Mouse (Mus musculus) cerebellum, postnatal 14 days (tissue): ENCODE results near the gene Myo18b.
A peak's percentile ranks its signal among the peaks of the same experiment; 100 is the strongest.

Source experiments
- DNase-seq, 2 experiments: peaks; one replicate each; pipeline ENCODE4 v3.0.0; 2021; ENCODE audit warnings: mixed read lengths in 2 of 2

Myo18b gene

DNA sequence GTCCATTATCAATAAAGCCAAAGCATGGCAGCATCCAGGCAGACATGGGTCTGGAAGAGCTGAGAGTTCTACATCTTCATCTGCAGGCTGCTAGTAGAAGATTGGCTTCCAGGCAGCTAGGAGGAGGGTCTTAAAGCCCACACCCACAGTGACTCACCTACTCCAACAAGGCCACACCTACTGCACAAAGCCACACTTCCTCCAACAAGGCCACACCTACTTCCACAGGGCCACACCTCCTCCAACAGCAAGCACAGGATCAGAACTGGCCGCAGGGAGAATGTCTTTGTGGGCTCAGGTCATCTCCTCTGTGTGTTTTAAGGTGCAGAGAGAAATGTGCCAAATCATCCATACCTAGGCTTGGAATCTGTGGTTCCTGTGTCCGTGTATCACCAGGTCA lies 224.2 kb downstream of the Myo18b start:
- DNase-seq: no peak

DNA sequence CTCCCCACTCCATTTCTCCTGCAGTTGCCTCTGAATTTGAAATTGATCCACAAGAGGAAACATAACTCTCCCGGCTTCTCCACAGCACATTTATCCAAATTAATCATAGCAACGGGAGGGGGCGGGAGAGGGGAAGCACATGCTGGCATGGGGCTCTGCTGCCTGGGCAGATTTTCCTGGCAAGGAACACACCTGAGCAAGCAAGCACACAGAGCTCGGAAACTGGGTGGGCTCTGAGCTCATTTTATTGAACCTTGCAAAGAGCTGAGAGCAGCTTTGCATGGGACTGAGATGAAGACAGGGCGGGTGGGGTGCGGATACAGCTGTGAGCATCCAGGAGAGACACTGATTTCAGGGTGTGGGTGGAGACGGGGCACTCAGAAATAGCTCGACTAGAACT lies 229.0 kb downstream of the Myo18b start:
- DNase-seq: no peak

- no peak for DNase-seq
Observed at GRCm38 (mm10) chr5:112665661-112666060, 230.5 kb downstream of the Myo18b start.

- DNase-seq: no peak
Observed at GRCm38 (mm10) chr5:112663701-112664100, 232.5 kb downstream of the Myo18b start.

DNA sequence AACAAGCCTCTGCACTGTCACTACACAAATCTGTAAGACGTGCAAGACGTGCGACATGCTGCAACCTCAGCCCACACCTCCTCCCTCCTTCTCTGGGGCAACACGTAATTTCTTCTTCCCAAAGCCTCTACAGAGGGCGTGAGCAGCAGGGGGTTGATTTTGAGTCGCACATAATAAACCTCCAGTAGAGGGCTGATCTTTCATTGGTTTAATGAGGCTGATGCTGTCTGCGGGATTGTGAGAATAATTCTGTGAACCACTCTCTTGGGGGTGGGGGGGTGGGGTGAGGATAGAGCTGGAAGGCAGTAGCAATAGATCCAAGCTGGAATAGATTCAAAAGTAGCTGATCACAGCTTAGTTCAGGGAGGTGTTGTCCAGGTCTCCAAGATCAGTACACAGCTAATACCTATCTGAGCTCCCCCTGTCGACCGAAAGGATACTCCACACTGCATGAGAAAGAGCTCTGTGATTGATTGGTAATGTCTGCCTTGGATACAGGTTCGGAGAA lies 235.2 kb downstream of the Myo18b start:
- peak in 1 of 2 experiments; percentile 38 for DNase-seq

DNA sequence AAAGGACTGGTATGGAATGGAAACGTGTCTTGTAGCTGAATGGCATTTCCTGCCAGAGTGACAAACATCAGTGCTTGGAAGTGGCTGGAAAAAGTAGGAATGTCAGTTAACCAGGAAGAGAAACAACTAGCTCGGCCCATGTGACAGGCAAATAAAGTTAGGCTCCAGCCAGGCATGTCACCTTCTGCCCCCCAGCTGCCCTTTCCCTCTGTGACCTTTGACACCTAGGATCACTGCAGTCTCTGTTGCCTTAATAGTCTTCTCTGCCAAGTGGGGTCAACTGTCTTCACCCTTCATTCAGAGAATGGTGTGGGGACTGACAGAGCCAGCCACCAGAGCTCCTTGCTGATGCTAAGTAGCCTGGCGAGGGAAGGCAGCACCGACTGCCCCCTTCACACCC lies 236.9 kb downstream of the Myo18b start:
- no peak for DNase-seq

DNA sequence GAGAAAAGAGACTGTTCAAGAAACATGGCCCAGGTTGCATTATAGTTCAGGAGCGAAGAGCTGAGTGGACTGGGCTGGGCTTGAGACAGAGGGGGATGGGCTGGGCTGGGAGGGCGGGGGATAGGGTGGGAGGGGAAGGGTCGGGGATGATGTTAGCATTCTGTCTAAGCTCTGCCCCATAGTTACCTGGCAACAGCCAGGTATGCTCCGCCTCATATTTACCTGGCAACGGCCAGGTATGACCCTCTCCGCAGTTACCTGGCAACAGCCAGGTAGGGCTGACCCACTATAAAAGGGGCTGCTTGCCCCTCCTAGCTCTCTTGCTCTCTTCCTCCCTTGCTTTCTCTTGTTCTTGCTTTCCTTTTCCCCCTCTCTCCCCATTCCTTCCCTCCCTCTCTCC lies 239.4 kb downstream of the Myo18b start:
- no peak for DNase-seq

DNA sequence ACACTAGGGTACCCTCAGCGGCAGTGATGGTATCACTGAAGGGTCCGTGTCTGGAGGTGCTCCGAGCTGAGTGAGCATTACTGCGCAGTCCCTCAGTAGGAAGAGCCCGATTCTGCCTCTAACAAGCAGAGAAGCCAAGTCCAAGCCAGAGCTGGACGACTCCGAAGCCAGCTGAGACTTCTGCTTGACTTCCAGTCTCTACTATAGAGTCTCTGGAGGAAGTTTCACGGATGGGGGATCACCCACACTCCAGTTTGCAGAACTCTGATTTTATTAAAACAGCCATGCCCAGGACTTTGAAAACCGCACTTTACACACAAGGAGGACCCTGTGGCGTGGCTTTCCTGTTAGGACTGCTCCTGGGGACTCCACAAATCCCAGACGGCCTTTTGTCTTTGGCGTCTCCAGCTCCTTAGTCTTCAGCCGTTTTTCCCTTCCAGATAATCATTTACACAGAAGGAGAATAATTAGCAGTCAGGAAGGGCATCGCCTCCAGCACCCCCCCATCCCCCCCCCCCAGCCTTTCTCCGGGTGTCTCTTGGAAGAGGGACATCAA lies 240.1 kb downstream of the Myo18b start:
- DNase-seq: peak in 1 of 2 experiments; percentile 22

DNA sequence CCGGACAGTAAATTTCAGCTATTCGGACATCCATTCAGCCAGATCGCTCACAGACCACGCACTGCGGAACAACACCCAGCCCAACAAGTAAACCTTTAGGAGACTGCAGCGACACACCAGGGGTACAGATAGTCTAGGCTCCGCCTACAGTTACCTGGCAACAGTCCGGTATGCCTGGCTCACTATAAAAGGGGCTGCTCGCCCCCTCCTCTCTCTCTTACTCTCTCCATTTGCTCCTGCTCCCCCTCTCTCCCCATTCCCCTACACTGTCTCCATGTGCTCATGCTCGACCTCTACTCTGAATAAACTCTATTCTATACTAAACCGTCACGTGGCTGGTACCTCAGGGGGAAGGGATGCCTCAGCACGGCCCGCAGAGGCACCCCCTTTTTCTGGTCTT lies 240.6 kb downstream of the Myo18b start:
- DNase-seq: no peak

DNA sequence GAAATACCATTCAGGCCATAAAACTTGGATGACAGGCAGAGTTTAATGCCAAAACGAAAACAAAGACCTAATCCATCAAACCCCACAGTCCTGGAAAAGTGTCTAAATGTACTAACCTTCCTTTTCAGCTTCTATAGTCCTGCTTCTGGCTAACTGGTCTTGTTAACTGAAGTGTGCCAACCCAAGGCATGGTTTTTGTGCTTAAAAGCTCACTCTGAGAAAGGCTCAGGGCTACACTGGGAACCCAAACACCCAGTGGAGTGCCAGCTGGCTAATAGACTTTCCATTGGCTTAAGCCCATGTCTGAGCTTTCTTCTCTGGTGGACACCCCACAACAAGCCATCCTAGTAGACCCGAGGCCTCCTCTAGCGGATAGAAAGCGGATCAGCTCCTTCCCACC lies 244.1 kb downstream of the Myo18b start:
- peak; percentile 49 to 65 for DNase-seq

DNA sequence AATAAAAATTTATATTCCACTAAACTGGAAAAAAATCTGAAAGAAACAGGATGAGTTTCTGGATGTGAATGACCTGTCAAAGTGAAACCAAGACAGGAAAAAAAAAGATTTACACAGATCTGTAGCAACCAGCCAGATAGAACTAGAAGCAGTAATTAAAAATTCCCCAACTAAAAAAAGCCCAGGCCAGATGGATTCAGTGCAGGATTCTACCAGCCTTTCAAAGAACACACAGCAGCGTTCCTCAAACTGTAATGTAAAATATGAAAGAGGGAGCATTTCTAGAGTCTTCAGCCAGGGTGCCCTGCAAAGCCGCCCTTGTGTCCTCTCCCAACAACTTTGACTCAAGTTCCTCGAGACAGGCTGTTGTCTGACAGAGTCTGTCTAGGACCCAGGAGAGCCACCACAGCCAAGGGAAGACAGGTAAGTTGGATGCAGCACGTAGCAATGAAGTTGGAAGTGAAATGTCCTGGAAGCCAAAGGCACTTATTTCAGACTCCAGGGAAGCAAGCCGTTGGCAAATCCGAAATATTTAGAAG lies 246.9 kb downstream of the Myo18b start:
- DNase-seq: no peak

GRCm38 (mm10) chr5:112646871-112647270 lies 249.3 kb downstream of the Myo18b start:
- no peak for DNase-seq

- no peak for DNase-seq
Observed at GRCm38 (mm10) chr5:112645535-112645934, 250.6 kb downstream of the Myo18b start.

GRCm38 (mm10) chr5:112643533-112644272 lies 252.5 kb downstream of the Myo18b start:
- peak; percentile 59 to 64 for DNase-seq

- DNase-seq: peak; percentile 61 to 67
Observed at GRCm38 (mm10) chr5:112642731-112643130, 253.4 kb downstream of the Myo18b start.

- DNase-seq: no peak
Observed at GRCm38 (mm10) chr5:112641770-112642169, 254.4 kb downstream of the Myo18b start.

GRCm38 (mm10) chr5:112641131-112641530 lies 255.0 kb downstream of the Myo18b start:
- no peak for DNase-seq

- DNase-seq: no peak
Observed at GRCm38 (mm10) chr5:112640651-112641050, 255.5 kb downstream of the Myo18b start.
